Mouse (Mus musculus) forebrain, embryonic 12.5 days (tissue): ENCODE measurements around the gene Psmb3. TPM values are rescaled to one million over a fixed set of nuclear protein-coding genes. Genes with fewer than 3 reads are reported as not detected.
A peak's percentile ranks its signal among the peaks of the same experiment; 100 is the strongest.

Source experiments
- ATAC-seq: fragments of 200-750 bp; cut with Nextera tagmentation; 2 replicates; pipeline ENCODE4 v1.8.0; 2017; ENCODE audit warnings: moderate TSS enrichment; ENCODE audit not compliant: low FRiP score
- H3K27ac ChIP-seq: fragments of 300-500 bp; sonication (generic); 2 replicates; pipeline ENCODE4 v1.5.1; 2016; ENCODE audit warnings: mild to moderate bottlenecking
- H3K27me3 ChIP-seq: fragments of 300-500 bp; sonication (generic); 2 replicates; pipeline ENCODE4 v1.6.1; 2016; ENCODE audit warnings: mild to moderate bottlenecking
- H3K36me3 ChIP-seq: fragments of 300-500 bp; sonication (generic); replicated peaks from 2 replicates; pipeline ENCODE4 v1.6.1; 2016; ENCODE audit warnings: mild to moderate bottlenecking
- H3K4me1 ChIP-seq: fragments of 300-500 bp; sonication (generic); 2 replicates; pipeline ENCODE4 v1.6.1; 2016
- H3K4me2 ChIP-seq: fragments of 300-500 bp; sonication (generic); 2 replicates; pipeline ENCODE4 v1.6.1; 2016; ENCODE audit warnings: mild to moderate bottlenecking, moderate library complexity
- H3K4me3 ChIP-seq: fragments of 300-500 bp; sonication (generic); replicated peaks from 2 replicates; pipeline ENCODE4 v1.5.1; 2016; ENCODE audit warnings: mild to moderate bottlenecking
- H3K9ac ChIP-seq: fragments of 300-500 bp; sonication (generic); 2 replicates; pipeline ENCODE4 v1.6.1; 2016; ENCODE audit warnings: mild to moderate bottlenecking
- H3K9me3 ChIP-seq: fragments of 300-500 bp; sonication (generic); 2 replicates; pipeline ENCODE4 v1.6.1; 2016
- WGBS: fragments of 180-500 bp; shearing (Covaris S2); methylation state at CpG from one replicate; pipeline ENCODE4 v1.1.7; 2016; 5-methylcytosine and 5-hydroxymethylcytosine counted together
- polyA plus RNA-seq: library from polyadenylated mRNA; unstranded; fragments of >200 nt; fragmentation: Nextera tagmentation; extraction: Ambion mirVana; gene quantifications from 2 replicates; pipeline ENCODE4 v1.2.1, GENCODE M21; 2016

Gene Psmb3
- polyA plus RNA-seq, 1 experiment from 2014 or later: 457 TPM

DNA sequence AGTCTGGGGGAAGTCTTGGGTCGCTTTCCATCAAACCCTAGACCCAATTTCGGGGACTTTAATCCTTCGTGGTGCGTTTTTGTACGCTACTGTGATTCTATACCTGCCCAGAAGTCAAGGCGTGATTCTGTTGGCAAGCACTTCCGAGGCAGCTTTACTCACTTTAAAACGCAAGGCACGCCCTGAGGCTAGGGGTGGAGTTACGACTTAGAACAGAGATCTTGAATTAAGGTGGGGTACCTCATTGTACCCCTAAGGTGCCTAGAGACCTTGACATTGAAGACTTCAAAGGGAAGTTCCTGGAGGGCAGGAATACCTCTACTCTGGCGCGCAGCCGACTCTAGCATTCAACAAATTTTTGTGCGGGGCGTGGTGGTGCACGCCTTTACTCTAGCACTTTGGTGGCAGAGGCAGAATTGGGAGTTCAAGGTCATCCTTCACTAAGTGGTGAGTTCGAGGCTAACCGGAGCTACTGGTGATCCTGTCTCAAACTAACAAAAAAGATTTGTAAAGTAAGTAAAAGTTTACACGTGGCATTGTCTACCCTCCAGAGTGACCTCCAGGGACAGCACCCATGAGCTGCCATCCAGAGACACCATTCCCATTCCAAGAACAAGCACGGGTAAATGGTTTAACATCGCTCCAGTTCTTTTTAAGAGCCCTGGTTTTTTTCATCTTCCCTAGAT lies 40.8 kb upstream of the Psmb3 start:
- peak overlapping the region; percentile 89 for H3K4me2 ChIP-seq
- peak overlapping the region; percentile 90; the same call in 1 of the 2 replicates for H3K27ac ChIP-seq
- H3K9me3 ChIP-seq: no peaks in the 10 kb centered on the region
- H3K4me1 ChIP-seq: peaks cover 52% of the 10 kb centered on the region
- peak overlapping the region; percentile 38; the same call in 1 of the 2 replicates for H3K9ac ChIP-seq
- no peak for ATAC-seq
- H3K27me3 ChIP-seq: peaks cover 29% of the 10 kb centered on the region
- H3K36me3 ChIP-seq: peaks cover 21% of the 10 kb centered on the region
- WGBS: 2% methylated on average over 21 of the region's 21 CpGs
- H3K4me3 ChIP-seq: peak overlapping the region; percentile 95

DNA sequence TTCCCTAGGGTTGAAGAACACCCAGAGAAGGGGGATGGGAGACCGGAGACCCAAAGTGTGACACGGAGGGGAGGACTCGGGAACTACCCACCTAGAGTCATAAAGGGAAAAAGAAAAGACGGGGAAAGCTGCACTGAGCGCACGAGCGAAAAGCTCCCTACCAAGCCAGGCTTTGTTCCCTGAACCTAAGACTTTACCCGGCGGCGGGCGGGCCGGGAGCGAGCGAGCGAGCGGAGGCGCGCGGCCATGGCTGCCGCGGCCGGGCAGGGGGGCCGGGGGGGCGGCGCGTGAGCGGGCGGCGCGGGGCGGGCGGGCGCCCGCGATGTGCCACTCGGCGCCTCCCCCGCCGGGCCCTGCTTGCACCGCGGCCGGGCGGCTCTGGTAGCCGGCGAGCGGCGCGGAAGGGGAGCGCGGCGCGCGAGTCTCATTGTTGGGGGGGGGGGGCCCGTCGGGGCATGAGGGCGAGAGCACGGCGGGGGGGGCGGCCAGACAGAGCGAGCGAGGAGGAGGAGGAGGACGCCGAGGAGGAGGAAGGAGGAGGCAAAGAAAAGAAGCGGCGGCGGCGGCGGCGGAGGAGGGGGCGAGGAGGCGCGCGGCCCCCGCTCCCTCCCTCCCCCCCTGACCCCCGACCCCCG lies 40.2 kb upstream of the Psmb3 start, which contains the start of gene Mllt6:
Gene Mllt6 (plus strand): TSS at position 522 of the 635 bp plus-strand sequence.
- peak within 1 kb of the TSS; percentile 95 for H3K4me3 ChIP-seq
- peak within 1 kb of the TSS; percentile 94 for H3K9ac ChIP-seq
- peak; percentile 66 for ATAC-seq
- H3K4me2 ChIP-seq: peak within 1 kb of the TSS; percentile 89
- peaks cover 27% of the 10 kb centered on the region for H3K36me3 ChIP-seq
- H3K27ac ChIP-seq: peak within 1 kb of the TSS; percentile 90
- no peaks in the 10 kb centered on the region for H3K9me3 ChIP-seq
- peaks cover 29% of the 10 kb centered on the region for H3K27me3 ChIP-seq
- peaks cover 52% of the 10 kb centered on the region for H3K4me1 ChIP-seq
- under 1% methylated on average over 39 of the region's 76 CpGs for WGBS

DNA sequence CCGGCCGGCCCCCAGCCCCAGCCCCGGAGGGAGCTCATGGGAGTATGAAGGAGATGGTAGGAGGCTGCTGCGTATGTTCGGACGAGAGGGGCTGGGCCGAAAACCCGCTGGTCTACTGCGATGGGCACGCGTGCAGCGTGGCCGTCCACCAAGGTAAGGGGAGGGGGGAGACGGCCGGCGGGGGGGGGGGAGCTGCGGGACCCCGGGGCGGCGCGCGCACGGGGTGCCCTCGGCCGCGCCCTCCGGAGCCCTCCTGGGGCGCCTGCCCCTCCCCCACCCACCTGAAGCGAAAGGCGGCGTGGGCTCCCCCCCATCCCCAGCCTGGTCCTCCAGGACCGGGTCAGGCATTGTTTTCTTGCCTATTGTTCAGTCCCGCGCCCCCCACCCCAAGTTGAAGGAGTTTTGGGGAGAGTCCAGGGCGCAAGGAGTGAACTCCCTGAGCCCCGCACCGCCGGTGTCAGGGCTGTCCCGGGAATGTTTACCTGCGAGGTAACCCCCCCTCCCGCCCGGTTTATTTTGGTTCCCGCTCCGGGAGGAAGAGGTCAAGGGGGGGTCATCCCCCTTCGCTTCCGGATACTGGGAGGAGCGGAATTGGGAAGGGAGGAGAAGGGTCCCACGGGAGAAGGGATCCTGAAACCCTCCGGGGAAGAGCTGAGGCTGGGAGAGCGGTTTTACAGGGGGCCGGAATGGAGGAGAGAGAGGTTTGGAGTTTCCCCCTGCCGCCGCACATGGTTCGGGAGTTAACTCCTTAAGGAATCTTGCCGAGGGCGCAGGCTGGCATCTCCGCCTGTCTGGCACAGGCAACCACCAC lies 39.5 kb upstream of the Psmb3 start:
- H3K9ac ChIP-seq: peak overlapping the region; percentile 94
- ATAC-seq: peak; percentile 53
- H3K4me1 ChIP-seq: peaks cover 57% of the 10 kb centered on the region
- peaks cover 33% of the 10 kb centered on the region for H3K36me3 ChIP-seq
- WGBS: under 1% methylated on average over 47 of the region's 57 CpGs
- no peaks in the 10 kb centered on the region for H3K9me3 ChIP-seq
- peaks cover 27% of the 10 kb centered on the region for H3K27me3 ChIP-seq
- peak overlapping the region; percentile 90 for H3K27ac ChIP-seq
- peak overlapping the region; percentile 95 for H3K4me3 ChIP-seq
- H3K4me2 ChIP-seq: peak overlapping the region; percentile 89

DNA sequence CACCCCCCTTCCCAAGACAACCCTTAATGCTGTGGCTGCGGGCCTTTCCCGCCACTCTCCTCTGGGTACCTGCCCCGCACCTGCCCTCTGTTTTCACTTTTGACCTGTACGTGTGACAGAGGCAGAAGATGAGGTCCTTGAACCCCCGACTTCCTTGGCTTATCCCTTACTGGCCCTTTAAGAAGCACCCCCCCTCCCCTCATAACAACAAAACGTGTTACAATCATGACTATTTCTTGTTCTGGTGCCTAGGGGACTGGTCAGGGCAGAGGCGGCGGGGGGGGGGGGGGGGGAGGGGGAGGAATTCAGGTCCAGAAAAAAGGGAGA lies 38.9 kb upstream of the Psmb3 start:
- WGBS: under 1% methylated on average over 6 of the region's 8 CpGs
- Histone ChIP-seq H3K9ac (peak overlapping the region; percentile 94), H3K4me1 (peaks cover 59% of the 10 kb centered on the region), H3K27ac (peak overlapping the region; percentile 90), H3K9me3 (no peaks in the 10 kb centered on the region), H3K27me3 (peaks cover 23% of the 10 kb centered on the region), H3K4me2 (peak overlapping the region; percentile 89), H3K4me3 (peak overlapping the region; percentile 95), H3K36me3 (peaks cover 37% of the 10 kb centered on the region)
- ATAC-seq: no peak

DNA sequence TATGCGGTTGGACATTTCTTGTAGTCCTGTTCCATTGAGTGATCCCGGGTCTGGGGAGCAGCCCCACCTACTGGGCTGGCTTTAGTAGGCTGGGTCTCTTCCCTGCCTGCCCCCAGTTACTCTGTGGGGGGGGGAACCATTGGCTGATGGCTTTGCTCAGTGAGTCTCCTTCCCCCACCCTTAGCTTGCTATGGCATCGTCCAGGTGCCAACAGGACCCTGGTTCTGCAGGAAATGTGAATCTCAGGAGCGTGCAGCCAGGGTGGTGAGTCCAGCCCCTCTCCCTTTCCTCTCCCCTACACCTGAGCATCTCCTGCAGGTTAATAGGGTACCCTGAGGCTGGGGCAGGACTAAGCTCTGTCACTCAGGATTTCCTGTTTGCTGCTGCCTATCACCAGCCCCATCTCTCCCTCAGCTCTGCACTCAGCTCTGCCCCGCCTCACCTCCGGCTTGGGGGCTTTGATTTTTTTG lies 38.4 kb upstream of the Psmb3 start:
- H3K9ac ChIP-seq: peak overlapping the region; percentile 94; the same call in 1 of the 2 replicates
- WGBS: 28% methylated on average over 6 of the region's 6 CpGs
- no peak for ATAC-seq
- peaks cover 59% of the 10 kb centered on the region for H3K4me1 ChIP-seq
- H3K9me3 ChIP-seq: no peaks in the 10 kb centered on the region
- peak overlapping the region; percentile 90; the same call in 1 of the 2 replicates for H3K27ac ChIP-seq
- H3K4me3 ChIP-seq: peak overlapping the region; percentile 95
- H3K27me3 ChIP-seq: peaks cover 23% of the 10 kb centered on the region
- H3K36me3 ChIP-seq: peaks cover 42% of the 10 kb centered on the region
- H3K4me2 ChIP-seq: peak overlapping the region; percentile 89

DNA sequence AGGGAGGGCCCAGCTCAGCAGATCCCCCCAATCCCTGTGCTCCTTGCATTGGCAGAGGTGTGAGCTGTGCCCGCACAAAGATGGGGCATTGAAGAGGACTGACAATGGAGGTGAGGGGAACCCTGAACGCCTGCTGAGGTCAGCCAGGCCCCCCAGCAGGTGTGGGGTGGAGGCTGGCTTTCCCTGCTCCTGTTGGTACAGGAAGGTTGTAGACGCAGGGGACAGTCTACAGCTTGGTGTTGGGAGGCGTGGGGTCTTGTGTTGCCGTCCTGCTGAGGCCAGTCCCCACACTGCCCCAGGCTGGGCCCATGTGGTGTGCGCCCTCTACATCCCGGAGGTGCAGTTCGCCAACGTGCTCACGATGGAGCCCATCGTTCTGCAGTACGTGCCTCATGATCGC lies 37.8 kb upstream of the Psmb3 start:
- Histone ChIP-seq H3K9ac (no peak overlapping the region), H3K9me3 (no peaks in the 10 kb centered on the region), H3K4me1 (peaks cover 63% of the 10 kb centered on the region), H3K27ac (no peak overlapping the region), H3K27me3 (peaks cover 23% of the 10 kb centered on the region), H3K4me2 (0 out of 2 replicates have a peak overlapping the region, but pooled peaks have one; percentile 89), H3K36me3 (peaks cover 48% of the 10 kb centered on the region), H3K4me3 (peak overlapping the region; percentile 95; the same call in 1 of the 2 replicates)
- 90% methylated on average over 13 of the region's 13 CpGs for whole genome bisulfite sequencing
- no peak for ATAC-seq

DNA sequence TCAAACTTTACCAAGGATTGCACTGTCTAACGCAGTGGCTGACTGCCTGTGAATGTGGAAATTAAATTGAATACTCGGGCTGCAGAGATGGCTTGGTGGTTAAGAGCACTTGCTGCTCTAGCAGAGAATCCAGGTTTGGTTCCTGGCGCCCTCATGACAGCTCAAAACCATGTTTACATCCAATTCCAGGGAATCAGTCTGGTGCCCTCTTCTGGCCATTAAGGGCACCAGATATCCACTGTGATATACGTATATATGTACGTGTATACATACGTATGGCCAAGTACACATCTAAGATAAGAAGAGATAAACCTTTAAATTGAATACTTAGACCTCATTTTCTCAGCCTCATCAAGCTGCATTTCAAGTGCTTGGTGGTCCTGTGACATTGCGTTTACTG lies 37.0 kb upstream of the Psmb3 start:
- 90% methylated on average over 7 of the region's 7 CpGs for WGBS
- Histone ChIP-seq H3K4me1 (peaks cover 56% of the 10 kb centered on the region), H3K4me3 (no peak overlapping the region), H3K9ac (no peak overlapping the region), H3K4me2 (no peak overlapping the region), H3K9me3 (no peaks in the 10 kb centered on the region), H3K36me3 (peaks cover 56% of the 10 kb centered on the region), H3K27ac (no peak overlapping the region), H3K27me3 (peaks cover 15% of the 10 kb centered on the region)
- no peak for ATAC-seq

DNA sequence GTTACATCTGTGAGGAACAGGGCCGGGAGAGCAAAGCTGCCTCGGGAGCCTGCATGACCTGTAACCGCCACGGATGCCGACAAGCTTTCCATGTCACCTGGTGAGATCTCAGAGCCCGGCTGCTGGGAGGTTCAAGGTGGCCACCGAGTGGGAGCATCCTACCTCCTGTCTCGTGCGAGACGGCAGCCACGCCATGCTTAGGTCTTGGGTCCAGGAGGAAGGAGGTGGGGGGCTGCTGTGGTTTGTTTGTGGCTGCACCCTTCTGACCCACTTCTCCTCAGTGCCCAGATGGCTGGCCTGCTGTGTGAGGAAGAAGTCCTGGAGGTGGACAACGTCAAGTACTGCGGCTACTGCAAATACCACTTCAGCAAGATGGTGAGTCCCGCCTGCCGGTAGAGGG lies 36.4 kb upstream of the Psmb3 start:
- Histone ChIP-seq H3K4me3 (no peak overlapping the region), H3K4me2 (no peak overlapping the region), H3K9ac (no peak overlapping the region), H3K36me3 (peaks cover 62% of the 10 kb centered on the region), H3K9me3 (no peaks in the 10 kb centered on the region), H3K27me3 (peaks cover 9% of the 10 kb centered on the region), H3K4me1 (peaks cover 50% of the 10 kb centered on the region), H3K27ac (no peak overlapping the region)
- WGBS: 92% methylated on average over 15 of the region's 15 CpGs
- ATAC-seq: no peak

DNA sequence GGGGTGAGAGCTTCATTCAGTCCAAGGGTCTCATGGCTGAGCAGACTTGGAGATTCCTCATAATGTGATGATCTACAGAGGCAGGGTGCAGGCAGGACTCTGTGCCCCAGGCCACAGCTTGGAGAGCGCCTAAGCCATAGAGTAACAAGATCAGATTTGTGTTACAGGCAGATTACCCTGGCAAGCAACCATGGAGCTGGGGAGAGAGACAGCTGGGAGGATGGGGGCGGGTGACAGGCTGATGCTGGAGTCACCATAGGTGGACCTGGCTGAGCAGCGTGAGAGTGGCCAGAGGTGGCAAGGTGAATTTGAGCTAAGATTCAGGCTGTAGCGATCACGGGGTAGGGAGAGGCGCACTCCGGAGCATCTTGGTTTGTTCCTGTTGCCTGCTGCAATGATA lies 35.0 kb upstream of the Psmb3 start:
- H3K9me3 ChIP-seq: no peaks in the 10 kb centered on the region
- no peaks in the 10 kb centered on the region for H3K27me3 ChIP-seq
- WGBS: 91% methylated on average over 7 of the region's 7 CpGs
- ATAC-seq: no peak
- H3K4me2 ChIP-seq: no peak overlapping the region
- H3K27ac ChIP-seq: no peak overlapping the region
- H3K4me1 ChIP-seq: peaks cover 40% of the 10 kb centered on the region
- no peak overlapping the region for H3K9ac ChIP-seq
- peaks cover 75% of the 10 kb centered on the region for H3K36me3 ChIP-seq
- no peak overlapping the region for H3K4me3 ChIP-seq

DNA sequence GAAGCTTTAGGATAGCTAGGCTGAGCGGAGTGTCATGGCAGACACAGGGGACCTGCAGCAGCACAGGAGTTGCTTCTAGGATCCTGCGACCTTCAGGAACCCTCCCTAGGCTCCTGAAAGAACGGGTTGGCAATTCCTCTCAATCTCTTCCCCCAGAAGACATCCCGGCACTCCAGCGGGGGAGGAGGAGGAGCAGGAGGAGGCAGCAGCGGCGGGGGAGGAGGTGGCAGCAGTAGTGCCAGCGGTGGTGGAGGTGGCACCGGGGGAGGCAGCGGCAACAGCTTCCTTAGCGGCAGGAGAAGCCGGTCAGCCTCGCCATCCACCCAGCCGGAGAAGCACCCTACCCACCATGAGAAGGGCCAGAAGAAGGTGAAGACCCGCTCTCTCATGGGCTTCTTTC lies 33.9 kb upstream of the Psmb3 start:
- Histone ChIP-seq H3K4me1 (peaks cover 36% of the 10 kb centered on the region), H3K9me3 (no peaks in the 10 kb centered on the region), H3K9ac (peak overlapping the region; percentile 33; the same call in 1 of the 2 replicates), H3K36me3 (peaks cover 86% of the 10 kb centered on the region), H3K4me2 (no peak overlapping the region), H3K27ac (peak overlapping the region; percentile 65), H3K4me3 (no peak overlapping the region), H3K27me3 (no peaks in the 10 kb centered on the region)
- WGBS: 53% methylated on average over 15 of the region's 15 CpGs
- ATAC-seq: no peak

DNA sequence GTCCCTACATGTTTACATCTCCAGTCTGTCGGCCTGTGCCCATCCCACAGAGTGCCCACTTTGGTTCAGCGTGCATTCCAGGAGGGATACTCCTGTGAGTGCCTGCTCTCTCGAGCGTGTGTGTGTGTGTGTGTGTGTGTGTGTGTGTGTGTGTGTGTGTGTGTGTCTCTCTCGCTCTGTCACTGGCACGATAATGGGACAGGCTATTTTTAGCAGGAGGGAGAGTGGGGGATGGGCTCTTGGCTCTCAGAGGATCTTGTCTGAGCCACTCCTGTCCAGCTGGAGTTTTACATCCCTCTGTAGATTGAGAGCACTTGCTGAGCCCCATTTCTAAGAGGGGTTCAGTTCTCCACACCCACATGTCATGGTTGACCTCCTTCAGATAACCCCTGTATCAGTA lies 33.4 kb upstream of the Psmb3 start:
- Histone ChIP-seq H3K27me3 (no peaks in the 10 kb centered on the region), H3K36me3 (peaks cover 91% of the 10 kb centered on the region), H3K4me3 (no peak overlapping the region), H3K27ac (peak overlapping the region; percentile 65; the same call in 1 of the 2 replicates), H3K4me1 (peaks cover 31% of the 10 kb centered on the region), H3K4me2 (no peak overlapping the region), H3K9ac (peak overlapping the region; percentile 22; the same call in 1 of the 2 replicates), H3K9me3 (no peaks in the 10 kb centered on the region)
- ATAC-seq: peak; percentile 33; the same call in 1 of the 2 replicates
- 29% methylated on average over 5 of the region's 6 CpGs for WGBS
